Mouse (Mus musculus) intestine, postnatal 0 days (tissue): Measurements from ENCODE around the gene Eif4e1b. TPM values are rescaled to one million over a fixed set of nuclear protein-coding genes. Genes with fewer than 3 reads are reported as not detected.

Source experiments
- ATAC-seq: fragments of 200-750 bp; cut with Nextera tagmentation; 2 replicates; pipeline ENCODE4 v1.8.0; 2017; ENCODE audit warnings: mild to moderate bottlenecking, moderate TSS enrichment, moderate library complexity
- H3K27ac ChIP-seq: fragments of 300-500 bp; sonication (generic); 2 replicates; pipeline ENCODE4 v1.5.1; 2014; ENCODE audit warnings: mild to moderate bottlenecking, low read depth, low read length, moderate library complexity
- H3K27me3 ChIP-seq: fragments of 300-500 bp; sonication (generic); replicated peaks from 2 replicates; pipeline ENCODE4 v1.6.1; 2014; ENCODE audit warnings: low read length, mixed read lengths; ENCODE audit not compliant: control insufficient read depth, insufficient read depth
- H3K36me3 ChIP-seq: fragments of 300-500 bp; sonication (generic); 2 replicates; pipeline ENCODE4 v1.6.1; 2014; ENCODE audit warnings: mild to moderate bottlenecking, moderate library complexity; ENCODE audit not compliant: control insufficient read depth, insufficient read depth
- H3K4me1 ChIP-seq: fragments of 300-500 bp; sonication (generic); replicated peaks from 2 replicates; pipeline ENCODE4 v1.6.1; 2014; ENCODE audit warnings: antibody characterized with exemption, low read length, mixed read lengths; ENCODE audit not compliant: control insufficient read depth, insufficient read depth
- H3K4me2 ChIP-seq: fragments of 300-500 bp; sonication (generic); replicated peaks from 2 replicates; pipeline ENCODE4 v1.6.1; 2014; ENCODE audit warnings: low read depth, mild to moderate bottlenecking, moderate library complexity
- H3K4me3 ChIP-seq: fragments of 300-500 bp; sonication (generic); 2 replicates; pipeline ENCODE4 v1.5.1; 2014; ENCODE audit warnings: low read depth, low read length
- H3K9ac ChIP-seq: fragments of 300-500 bp; sonication (generic); 2 replicates; pipeline ENCODE4 v1.6.1; 2014; ENCODE audit warnings: mild to moderate bottlenecking, low read depth, low read length
- H3K9me3 ChIP-seq: fragments of 300-500 bp; sonication (generic); 2 replicates; pipeline ENCODE4 v1.6.1; 2016; ENCODE audit warnings: mixed run types; ENCODE audit not compliant: control insufficient read depth
- CTCF ChIP-seq: sonication (generic); IDR thresholded peaks from 2 replicates; pipeline ENCODE4 v1.5.1; 2016; ENCODE audit warnings: low read depth, mild to moderate bottlenecking, control low read depth, antibody characterized with exemption, moderate library complexity
- WGBS: fragments of 180-500 bp; shearing (Covaris S2); extraction: QIAGEN DNeasy Blood & Tissue Kit; methylation state at CpG from one replicate; pipeline ENCODE4 v1.1.7; 2014; 5-methylcytosine and 5-hydroxymethylcytosine counted together
- polyA plus RNA-seq: library from polyadenylated mRNA; unstranded; fragments of >200 nt; fragmentation: Nextera tagmentation; extraction: Ambion mirVana; gene quantifications from 2 replicates; pipeline ENCODE4 v1.2.1, GENCODE M21; 2015

Gene Eif4e1b
- polyA plus RNA-seq, 1 experiment from 2014 or later: not detected

DNA sequence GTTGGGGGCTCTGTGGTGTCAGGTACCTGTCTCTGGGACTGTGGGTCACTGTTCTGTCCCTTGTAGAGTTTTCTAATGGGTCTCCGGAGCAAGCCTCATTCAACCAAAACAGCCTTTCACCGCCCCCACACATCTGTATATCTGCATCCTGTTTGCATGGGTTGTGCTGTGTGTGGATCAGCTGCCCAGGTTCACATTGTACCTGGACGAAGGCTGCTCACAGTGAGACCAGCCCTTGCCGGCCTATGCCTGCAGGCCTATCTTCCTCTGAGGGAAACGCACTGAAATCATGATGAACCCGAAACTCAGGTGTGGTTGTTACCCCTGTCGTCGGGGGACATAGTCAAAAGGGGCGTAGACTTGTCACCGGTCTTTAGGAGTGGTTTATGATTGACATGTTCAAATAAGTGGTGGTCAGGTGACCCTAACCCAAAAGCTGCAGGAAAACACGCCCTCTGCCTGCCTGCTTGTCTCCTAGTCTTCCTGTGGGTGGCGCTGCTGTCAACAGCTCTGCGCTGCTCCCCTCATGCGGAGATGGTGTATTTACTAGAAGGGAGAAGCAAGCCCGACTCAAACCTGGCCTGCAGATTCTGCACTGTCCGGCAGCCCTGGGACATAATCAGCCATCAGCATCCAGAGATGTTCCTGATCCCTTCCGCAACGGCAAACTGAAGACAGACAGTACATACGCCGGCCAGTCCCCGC, 21.5 kb downstream of the Eif4e1b start:
- no peaks in the 10 kb centered on the region for H3K9me3 ChIP-seq
- H3K27me3 ChIP-seq: peaks cover 3% of the 10 kb centered on the region; the same call in 1 of the 2 replicates
- 35% methylated on average over 21 of the region's 21 CpGs for WGBS
- no peaks in the 10 kb centered on the region for H3K4me1 ChIP-seq
- TF ChIP-seq CTCF: peak; percentile 48
- H3K27ac ChIP-seq: no peak overlapping the region
- no peak overlapping the region for H3K9ac ChIP-seq
- ATAC-seq: no peak
- no peak overlapping the region for H3K4me3 ChIP-seq
- no peak overlapping the region for H3K4me2 ChIP-seq
- H3K36me3 ChIP-seq: no peaks in the 10 kb centered on the region

DNA sequence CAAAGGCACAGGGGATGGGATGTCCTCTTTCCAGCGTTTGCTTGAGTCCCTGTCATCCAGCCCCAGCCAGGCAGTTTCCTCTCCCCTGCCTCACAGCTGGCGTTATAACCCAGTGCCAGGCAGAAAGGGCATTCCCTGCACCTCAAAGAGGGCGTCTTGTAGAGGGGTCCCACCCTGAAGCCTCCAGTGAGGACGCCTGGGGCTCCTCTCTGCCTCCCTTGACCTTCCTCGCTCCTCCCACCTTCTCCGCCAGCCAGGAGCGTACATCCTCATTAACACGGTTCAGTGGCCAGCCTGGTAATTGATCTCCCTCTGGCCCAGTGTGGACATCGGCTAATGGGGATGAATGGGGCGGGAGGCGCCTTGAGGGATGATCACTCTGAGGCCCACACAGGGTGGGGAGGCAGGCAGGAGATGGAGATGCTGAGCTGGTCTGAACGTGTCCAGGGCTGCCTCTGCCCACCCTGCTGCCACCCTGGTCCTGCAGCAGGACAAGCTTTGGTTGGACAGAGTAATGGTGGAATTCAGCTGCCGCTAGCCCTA, 22.7 kb downstream of the Eif4e1b start:
- H3K4me2 ChIP-seq: no peak overlapping the region
- H3K36me3 ChIP-seq: no peaks in the 10 kb centered on the region
- no peak overlapping the region for H3K27ac ChIP-seq
- ATAC-seq: no peak
- no peak overlapping the region for H3K4me3 ChIP-seq
- no peaks in the 10 kb centered on the region for H3K4me1 ChIP-seq
- TF ChIP-seq CTCF: no peak
- no peak overlapping the region for H3K9ac ChIP-seq
- H3K27me3 ChIP-seq: peaks cover 3% of the 10 kb centered on the region; the same call in 1 of the 2 replicates
- 56% methylated on average over 13 of the region's 13 CpGs for WGBS
- no peaks in the 10 kb centered on the region for H3K9me3 ChIP-seq

DNA sequence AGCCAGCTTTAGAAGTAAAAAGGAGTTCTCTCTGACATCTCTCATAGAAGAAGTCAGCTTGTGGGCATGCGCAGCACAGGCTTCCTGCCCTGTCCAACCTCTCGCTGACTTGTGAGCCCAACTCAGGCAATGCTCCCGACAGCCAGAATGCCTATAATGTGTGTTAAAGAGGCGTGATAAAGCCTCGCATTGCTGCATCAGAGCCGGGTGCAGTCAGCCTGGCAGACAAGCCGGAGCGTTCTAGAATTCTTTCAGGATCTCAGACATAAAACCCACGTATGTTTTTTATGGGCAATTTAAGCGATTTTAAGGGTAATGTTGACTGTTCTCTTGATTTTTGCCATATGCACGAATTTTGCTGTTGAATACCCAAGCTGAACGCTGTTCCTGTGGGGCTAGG, 24.3 kb downstream of the Eif4e1b start:
- no peak overlapping the region for H3K9ac ChIP-seq
- no peaks in the 10 kb centered on the region for H3K36me3 ChIP-seq
- no peak overlapping the region for H3K4me2 ChIP-seq
- H3K4me3 ChIP-seq: no peak overlapping the region
- WGBS: 73% methylated on average over 12 of the region's 12 CpGs
- ATAC-seq: no peak
- no peaks in the 10 kb centered on the region for H3K9me3 ChIP-seq
- TF ChIP-seq CTCF: no peak
- no peaks in the 10 kb centered on the region for H3K4me1 ChIP-seq
- peaks cover 3% of the 10 kb centered on the region; the same call in 1 of the 2 replicates for H3K27me3 ChIP-seq
- no peak overlapping the region for H3K27ac ChIP-seq

DNA sequence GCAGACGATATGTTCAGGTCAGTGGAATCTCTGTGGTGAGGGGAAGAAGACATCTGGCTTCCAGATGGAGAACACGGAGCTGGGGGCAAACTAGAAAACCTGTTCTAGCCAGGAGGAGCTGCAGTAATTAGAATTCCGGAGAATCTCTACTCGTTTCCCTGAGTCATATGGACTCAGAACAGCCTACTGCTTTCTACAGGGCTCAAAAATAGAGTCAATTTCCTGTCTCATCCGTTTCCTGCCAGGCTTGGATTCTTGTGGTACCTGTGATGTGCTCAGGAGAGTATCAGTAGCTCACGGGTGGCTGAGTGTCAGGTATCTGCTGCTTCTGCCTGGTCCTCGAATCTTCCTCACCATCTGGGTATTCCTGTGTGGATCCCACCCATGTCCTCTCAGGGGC, 27.7 kb downstream of the Eif4e1b start:
- 60% methylated on average over 7 of the region's 7 CpGs for WGBS
- Histone ChIP-seq H3K4me2 (no peak overlapping the region), H3K27ac (no peak overlapping the region), H3K4me3 (no peak overlapping the region), H3K9ac (no peak overlapping the region), H3K36me3 (no peaks in the 10 kb centered on the region), H3K9me3 (no peaks in the 10 kb centered on the region), H3K27me3 (no peaks in the 10 kb centered on the region), H3K4me1 (no peaks in the 10 kb centered on the region)
- no peak for ATAC-seq
- no peak for TF ChIP-seq CTCF

DNA sequence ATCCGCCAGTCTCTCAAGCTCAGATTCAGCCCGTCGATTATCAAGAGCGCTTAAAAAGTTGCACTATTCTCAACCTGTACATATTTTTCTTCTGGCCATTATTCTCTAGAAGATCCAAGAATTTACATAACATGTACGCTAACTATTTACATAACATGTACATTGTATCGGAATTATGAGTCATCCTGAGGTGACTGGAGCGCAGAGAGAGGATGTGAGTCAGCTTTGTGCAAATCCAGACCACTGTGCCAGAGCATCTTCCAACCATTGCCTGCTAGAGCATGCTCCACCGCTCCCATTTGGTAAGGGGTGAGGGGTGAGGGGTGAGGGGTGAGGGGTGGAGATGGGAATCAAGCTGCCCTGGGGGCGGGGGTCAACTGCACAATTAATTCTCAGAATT, 29.6 kb downstream of the Eif4e1b start:
- Histone ChIP-seq H3K4me1 (no peaks in the 10 kb centered on the region), H3K4me3 (no peak overlapping the region), H3K36me3 (no peaks in the 10 kb centered on the region), H3K4me2 (no peak overlapping the region), H3K27ac (no peak overlapping the region), H3K9me3 (no peaks in the 10 kb centered on the region), H3K27me3 (no peaks in the 10 kb centered on the region), H3K9ac (no peak overlapping the region)
- ATAC-seq: no peak
- 79% methylated on average over 9 of the region's 9 CpGs for WGBS
- TF ChIP-seq CTCF: no peak

DNA sequence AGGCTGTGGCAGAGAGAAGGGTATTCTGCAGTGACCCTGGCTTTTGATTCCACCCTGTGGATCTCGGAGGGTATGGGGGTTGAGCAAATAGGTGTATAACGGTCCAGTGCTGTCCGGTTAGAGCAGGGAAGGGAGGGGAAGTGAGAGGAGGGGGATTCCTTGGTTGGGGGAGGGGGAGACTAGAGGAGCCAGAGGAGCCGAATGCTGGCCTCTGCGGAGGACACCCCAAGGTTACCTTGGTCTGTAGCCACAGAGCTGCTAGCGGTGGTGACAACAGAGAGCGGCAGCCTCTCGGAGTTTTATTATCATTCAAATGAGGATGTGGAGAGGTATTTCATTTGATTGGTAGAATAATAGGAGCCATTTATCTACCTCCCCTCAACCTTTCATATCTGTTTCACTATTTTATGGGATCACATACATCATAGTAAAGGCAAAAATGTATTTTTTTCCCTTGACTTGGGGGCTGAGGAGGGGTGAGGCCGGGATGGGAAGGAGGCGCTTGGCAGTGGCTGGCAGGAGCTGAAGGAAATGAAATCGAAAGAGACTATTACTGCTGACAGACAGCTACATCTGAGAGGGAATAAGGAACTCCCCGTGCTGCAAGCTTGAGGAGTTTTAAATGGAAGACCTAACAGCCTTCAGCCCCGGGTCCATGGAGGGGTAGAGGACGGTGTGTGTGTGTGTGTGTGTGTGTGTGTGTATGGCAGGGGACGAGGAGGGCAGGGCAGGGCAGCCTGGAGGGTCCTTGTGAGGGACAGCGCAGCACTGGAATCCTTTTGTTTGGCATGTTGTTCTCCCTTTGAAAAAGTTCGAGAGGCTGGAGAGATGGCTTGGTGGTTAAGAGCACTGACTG, 34.8 kb downstream of the Eif4e1b start:
- H3K27ac ChIP-seq: no peak overlapping the region
- TF ChIP-seq CTCF: no peak
- no peaks in the 10 kb centered on the region for H3K4me1 ChIP-seq
- H3K9ac ChIP-seq: no peak overlapping the region
- no peak for ATAC-seq
- no peak overlapping the region for H3K4me3 ChIP-seq
- no peaks in the 10 kb centered on the region for H3K36me3 ChIP-seq
- no peaks in the 10 kb centered on the region for H3K27me3 ChIP-seq
- H3K4me2 ChIP-seq: no peak overlapping the region
- no peaks in the 10 kb centered on the region for H3K9me3 ChIP-seq
- 42% methylated on average over 17 of the region's 17 CpGs for WGBS
